Mouse (Mus musculus): ENCODE measurements around the gene Clta. TPM values are rescaled to one million over a fixed set of nuclear protein-coding genes. Genes with fewer than 3 reads are reported as not detected.

Clta gene
- polyA plus RNA-seq, 1 experiment from 2014 or later = 211 TPM

DNA sequence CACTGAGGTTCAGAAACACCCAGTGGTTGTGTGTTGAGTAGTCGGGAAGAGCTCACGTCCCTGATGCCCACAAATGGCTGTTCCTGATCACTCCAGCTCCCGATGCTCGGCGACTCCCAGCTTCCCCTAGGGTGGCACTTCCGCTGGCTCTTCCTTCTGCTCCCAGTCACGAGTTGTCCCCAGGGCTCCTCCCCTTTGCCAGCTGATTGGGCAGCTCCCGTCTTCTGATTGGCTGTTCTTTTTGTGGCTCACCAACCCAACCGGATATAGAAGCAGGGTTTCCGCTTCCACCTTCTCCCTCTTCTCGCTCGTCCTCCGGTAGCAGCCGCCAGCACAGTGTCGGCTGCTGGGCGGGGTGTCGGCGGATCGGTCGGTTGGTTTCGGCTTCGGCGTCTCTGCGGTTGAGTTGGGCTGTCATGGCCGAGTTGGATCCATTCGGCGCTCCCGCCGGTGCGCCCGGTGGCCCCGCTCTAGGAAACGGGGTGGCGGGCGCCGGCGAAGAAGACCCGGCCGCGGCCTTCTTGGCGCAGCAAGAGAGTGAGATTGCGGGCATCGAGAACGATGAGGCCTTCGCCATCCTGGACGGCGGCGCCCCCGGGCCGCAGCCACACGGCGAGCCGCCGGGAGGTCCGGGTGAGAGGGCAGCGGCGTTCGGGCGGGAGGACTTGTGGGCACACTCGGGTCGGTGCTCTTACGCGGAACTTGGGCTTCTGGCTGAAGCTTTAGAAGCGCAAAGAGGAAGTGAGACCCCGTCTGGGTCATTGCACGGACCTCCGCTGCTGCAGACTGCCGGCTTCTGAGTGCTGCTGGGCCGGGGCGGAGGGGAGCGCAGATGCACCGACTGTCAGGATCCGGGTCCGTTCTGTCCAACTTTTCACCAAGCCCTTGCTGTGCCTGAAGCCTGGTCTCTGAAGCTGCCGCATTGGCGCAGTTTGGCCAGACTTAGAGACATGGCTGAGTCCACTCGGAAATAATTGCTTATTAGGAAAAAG is 8.4 kb downstream of the Clta start:
- peaks cover 9% of the 10 kb centered on the region; the same call in 1 of the 2 replicates for H3K4me1 ChIP-seq (replicated peaks; ENCODE audit: control insufficient read depth, insufficient read depth, low read length)
- peak; percentile 98 for ATAC-seq (replicated peaks; ENCODE audit: low FRiP score)
- WGBS = under 1% methylated on average over 76 of the region's 77 CpGs
- peak overlapping the region; percentile 92 for H3K4me2 ChIP-seq (ENCODE audit: low read depth, low read length, severe bottlenecking)
- peak overlapping the region; percentile 82 for H3K4me3 ChIP-seq (ENCODE audit: low read depth, low read length)
- no peaks in the 10 kb centered on the region for H3K9me3 ChIP-seq (ENCODE audit: control insufficient read depth, low read length)
- H3K27me3 ChIP-seq (ENCODE audit: control insufficient read depth, insufficient read depth, low read length) = no peaks in the 10 kb centered on the region
- no peaks in the 10 kb centered on the region for H3K36me3 ChIP-seq (ENCODE audit: control insufficient read depth, insufficient read depth, low read length)
- H3K9ac ChIP-seq (ENCODE audit: low read length) = peak overlapping the region; percentile 87
- no peak overlapping the region for H3K27ac ChIP-seq (ENCODE audit: low read depth, low read length)
- DNase-seq (ENCODE audit: low spot score) = peak; percentile 94

DNA sequence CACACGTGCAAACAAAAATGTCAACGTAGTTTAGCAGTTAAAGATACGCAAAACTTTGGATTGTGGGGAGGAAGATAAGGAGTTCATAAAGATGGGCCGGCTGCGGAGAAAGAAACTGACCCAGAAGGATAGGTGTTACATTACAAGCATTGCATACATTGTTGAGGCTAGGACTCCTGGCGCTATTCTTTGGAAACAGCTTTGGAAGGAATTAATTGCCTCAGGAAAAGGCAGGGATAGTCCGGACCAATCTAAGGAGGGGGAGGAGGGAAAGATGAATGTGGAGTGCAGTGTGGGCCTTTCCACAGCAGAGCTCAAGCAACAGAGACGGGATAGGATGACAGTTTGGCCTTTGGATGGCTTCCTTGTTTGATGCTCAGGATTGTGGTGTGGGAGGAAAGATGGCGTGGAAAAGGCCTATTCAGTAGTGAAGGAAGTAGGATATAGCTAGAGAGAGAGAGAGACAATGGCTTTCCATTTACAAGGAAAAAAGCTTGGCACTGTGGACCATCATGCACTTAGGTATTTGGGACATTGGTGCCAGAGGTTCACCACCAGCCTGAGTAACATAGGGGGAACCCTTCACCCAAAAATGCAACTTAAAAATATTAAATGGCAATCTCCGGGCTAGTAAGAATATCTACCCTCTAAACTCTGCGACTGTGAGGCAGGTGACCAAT is 9.3 kb downstream of the Clta start:
- Histone ChIP-seq H3K27me3 (ENCODE audit: control insufficient read depth, insufficient read depth, low read length) (no peaks in the 10 kb centered on the region), H3K36me3 (ENCODE audit: control insufficient read depth, insufficient read depth, low read length) (no peaks in the 10 kb centered on the region), H3K4me3 (ENCODE audit: low read depth, low read length) (peak overlapping the region; percentile 82), H3K4me1 (replicated peaks; ENCODE audit: control insufficient read depth, insufficient read depth, low read length) (peaks cover 9% of the 10 kb centered on the region; the same call in 1 of the 2 replicates), H3K27ac (ENCODE audit: low read depth, low read length) (no peak overlapping the region), H3K9ac (ENCODE audit: low read length) (peak overlapping the region; percentile 87), H3K4me2 (ENCODE audit: low read depth, low read length, severe bottlenecking) (peak overlapping the region; percentile 92), H3K9me3 (ENCODE audit: control insufficient read depth, low read length) (no peaks in the 10 kb centered on the region)
- ATAC-seq (replicated peaks; ENCODE audit: low FRiP score) (no peak), DNase-seq (ENCODE audit: low spot score) (no peak)
- 27% methylated on average over 11 of the region's 11 CpGs for WGBS

DNA sequence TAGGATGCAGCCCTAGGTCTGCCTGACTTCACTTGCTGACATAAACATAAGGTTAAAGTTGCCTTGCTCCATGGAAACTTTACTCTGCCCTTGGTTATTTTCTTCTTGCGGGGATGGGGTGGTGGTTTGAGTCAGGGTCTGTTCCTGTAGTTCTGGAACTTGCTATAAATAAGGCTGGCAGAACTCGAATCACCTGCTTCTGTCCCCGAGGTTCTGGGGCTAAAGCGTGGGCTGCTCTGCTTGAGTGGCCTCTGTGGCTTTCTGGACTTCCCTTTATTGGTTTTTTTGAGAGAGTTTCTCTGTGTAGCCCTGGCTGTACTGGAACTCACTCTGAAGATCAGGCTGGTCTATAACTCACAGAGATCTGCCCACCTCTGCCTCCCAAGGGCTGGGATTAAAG is 11.8 kb downstream of the Clta start:
- no peak for ATAC-seq (replicated peaks; ENCODE audit: low FRiP score)
- H3K9ac ChIP-seq (ENCODE audit: low read length) = no peak overlapping the region
- H3K4me2 ChIP-seq (ENCODE audit: low read depth, low read length, severe bottlenecking) = no peak overlapping the region
- H3K9me3 ChIP-seq (ENCODE audit: control insufficient read depth, low read length) = no peaks in the 10 kb centered on the region
- H3K4me1 ChIP-seq (replicated peaks; ENCODE audit: control insufficient read depth, insufficient read depth, low read length) = peaks cover 9% of the 10 kb centered on the region; the same call in 1 of the 2 replicates
- H3K36me3 ChIP-seq (ENCODE audit: control insufficient read depth, insufficient read depth, low read length) = peaks cover 6% of the 10 kb centered on the region
- no peak for DNase-seq (ENCODE audit: low spot score)
- H3K27me3 ChIP-seq (ENCODE audit: control insufficient read depth, insufficient read depth, low read length) = no peaks in the 10 kb centered on the region
- 94% methylated on average over 4 of the region's 4 CpGs for WGBS
- no peak overlapping the region for H3K27ac ChIP-seq (ENCODE audit: low read depth, low read length)
- no peak overlapping the region for H3K4me3 ChIP-seq (ENCODE audit: low read depth, low read length)

DNA sequence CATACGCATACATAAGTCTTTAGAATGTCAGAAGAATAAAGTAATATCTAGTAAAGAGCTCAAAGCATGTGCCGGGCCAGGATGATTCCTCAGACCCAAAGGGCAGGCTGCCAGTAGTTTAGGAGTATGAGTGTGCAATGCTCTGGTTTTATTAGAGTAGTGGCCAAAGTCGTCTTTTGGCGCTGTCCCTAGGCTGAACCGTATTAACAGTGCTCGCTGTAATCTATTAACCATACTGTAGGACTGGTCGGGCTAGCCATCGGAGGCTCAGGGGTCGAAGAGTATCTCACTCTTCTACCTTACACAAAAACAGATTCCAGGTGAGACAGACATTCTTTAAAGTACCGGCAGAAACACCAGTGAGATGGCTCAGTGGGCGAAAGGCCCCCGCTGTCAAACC is 12.5 kb downstream of the Clta start:
- Histone ChIP-seq H3K9ac (ENCODE audit: low read length) (no peak overlapping the region), H3K4me3 (ENCODE audit: low read depth, low read length) (no peak overlapping the region), H3K4me2 (ENCODE audit: low read depth, low read length, severe bottlenecking) (no peak overlapping the region), H3K4me1 (replicated peaks; ENCODE audit: control insufficient read depth, insufficient read depth, low read length) (peaks cover 9% of the 10 kb centered on the region; the same call in 1 of the 2 replicates), H3K27ac (ENCODE audit: low read depth, low read length) (no peak overlapping the region), H3K36me3 (ENCODE audit: control insufficient read depth, insufficient read depth, low read length) (peaks cover 7% of the 10 kb centered on the region), H3K27me3 (ENCODE audit: control insufficient read depth, insufficient read depth, low read length) (no peaks in the 10 kb centered on the region), H3K9me3 (ENCODE audit: control insufficient read depth, low read length) (no peaks in the 10 kb centered on the region)
- DNase-seq (ENCODE audit: low spot score) (no peak), ATAC-seq (replicated peaks; ENCODE audit: low FRiP score) (no peak)
- WGBS = 94% methylated on average over 12 of the region's 12 CpGs

DNA sequence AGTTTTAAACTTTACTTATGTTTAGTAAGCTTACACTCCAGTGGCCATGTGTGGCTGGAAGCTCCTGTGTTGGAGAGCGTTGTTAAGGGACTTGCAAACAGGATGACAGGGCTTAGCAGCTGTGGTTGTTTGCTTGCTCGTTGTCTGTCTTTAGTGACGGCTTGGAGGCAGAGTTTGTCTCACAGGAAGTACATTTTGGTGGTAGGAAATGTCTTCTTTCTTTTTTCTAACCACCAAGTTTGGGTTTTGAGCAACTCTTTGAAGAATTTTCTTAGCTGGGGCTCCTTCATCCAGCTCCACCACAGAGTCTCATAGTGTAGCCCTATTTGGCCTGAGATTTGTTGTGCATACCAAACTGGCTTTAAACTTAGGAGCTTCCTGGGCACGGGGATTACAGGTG is 18.1 kb downstream of the Clta start:
- Histone ChIP-seq H3K9me3 (ENCODE audit: control insufficient read depth, low read length) (no peaks in the 10 kb centered on the region), H3K4me3 (ENCODE audit: low read depth, low read length) (no peak overlapping the region), H3K27me3 (ENCODE audit: control insufficient read depth, insufficient read depth, low read length) (peaks cover 32% of the 10 kb centered on the region), H3K27ac (ENCODE audit: low read depth, low read length) (no peak overlapping the region), H3K4me2 (ENCODE audit: low read depth, low read length, severe bottlenecking) (no peak overlapping the region), H3K9ac (ENCODE audit: low read length) (no peak overlapping the region), H3K36me3 (ENCODE audit: control insufficient read depth, insufficient read depth, low read length) (peaks cover 21% of the 10 kb centered on the region), H3K4me1 (replicated peaks; ENCODE audit: control insufficient read depth, insufficient read depth, low read length) (no peaks in the 10 kb centered on the region)
- DNase-seq (ENCODE audit: low spot score) = no peak
- ATAC-seq (replicated peaks; ENCODE audit: low FRiP score) = no peak
- WGBS = 88% methylated on average over 4 of the region's 4 CpGs

DNA sequence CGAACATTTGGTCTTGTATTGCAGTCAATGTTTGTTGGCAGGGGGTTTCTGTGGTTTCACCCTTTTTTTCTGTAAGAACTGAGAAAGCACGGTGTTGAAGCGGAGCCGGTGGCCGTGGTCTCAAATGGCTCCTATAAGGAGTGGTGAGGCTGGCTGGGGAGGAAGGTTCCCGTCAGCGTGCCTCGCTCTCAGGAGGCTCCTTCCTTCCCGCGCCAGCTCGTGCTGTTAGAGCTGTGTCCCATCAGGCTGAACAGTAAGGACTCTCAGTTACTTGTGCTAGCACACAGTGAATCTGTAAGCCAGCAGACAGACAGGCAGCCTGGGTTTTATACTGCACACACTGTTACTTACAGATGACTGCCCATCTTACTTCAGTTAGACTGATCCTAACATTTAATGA is 18.5 kb downstream of the Clta start:
- Histone ChIP-seq H3K27ac (ENCODE audit: low read depth, low read length) (no peak overlapping the region), H3K27me3 (ENCODE audit: control insufficient read depth, insufficient read depth, low read length) (peaks cover 33% of the 10 kb centered on the region), H3K4me2 (ENCODE audit: low read depth, low read length, severe bottlenecking) (no peak overlapping the region), H3K9me3 (ENCODE audit: control insufficient read depth, low read length) (no peaks in the 10 kb centered on the region), H3K9ac (ENCODE audit: low read length) (no peak overlapping the region), H3K4me1 (replicated peaks; ENCODE audit: control insufficient read depth, insufficient read depth, low read length) (no peaks in the 10 kb centered on the region), H3K36me3 (ENCODE audit: control insufficient read depth, insufficient read depth, low read length) (peaks cover 21% of the 10 kb centered on the region), H3K4me3 (ENCODE audit: low read depth, low read length) (no peak overlapping the region)
- ATAC-seq (replicated peaks; ENCODE audit: low FRiP score) (no peak), DNase-seq (ENCODE audit: low spot score) (no peak)
- 92% methylated on average over 11 of the region's 11 CpGs for WGBS

DNA sequence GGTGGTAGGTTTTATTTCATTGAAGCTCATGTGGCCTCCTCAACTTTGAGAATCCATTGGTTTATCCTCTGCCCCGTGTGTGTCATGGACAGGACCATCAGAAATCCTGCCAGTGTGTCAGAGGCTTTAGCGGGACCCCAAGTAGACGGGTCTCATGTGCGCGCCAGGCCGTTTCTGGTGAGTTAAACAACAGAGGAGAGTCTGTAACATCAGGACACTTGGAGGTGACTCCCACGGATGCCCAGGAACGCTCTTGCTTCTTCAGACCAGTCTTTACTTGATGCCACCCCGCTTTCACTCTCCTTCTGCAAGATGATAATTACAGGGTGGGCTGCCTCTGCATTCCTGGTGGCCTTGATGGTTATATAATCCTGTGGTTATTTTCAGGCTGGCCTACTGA is 19.4 kb downstream of the Clta start:
- no peak overlapping the region for H3K27ac ChIP-seq (ENCODE audit: low read depth, low read length)
- no peak overlapping the region for H3K4me2 ChIP-seq (ENCODE audit: low read depth, low read length, severe bottlenecking)
- H3K9me3 ChIP-seq (ENCODE audit: control insufficient read depth, low read length) = no peaks in the 10 kb centered on the region
- H3K36me3 ChIP-seq (ENCODE audit: control insufficient read depth, insufficient read depth, low read length) = peaks cover 21% of the 10 kb centered on the region
- H3K27me3 ChIP-seq (ENCODE audit: control insufficient read depth, insufficient read depth, low read length) = peaks cover 33% of the 10 kb centered on the region
- no peak overlapping the region for H3K9ac ChIP-seq (ENCODE audit: low read length)
- no peak overlapping the region for H3K4me3 ChIP-seq (ENCODE audit: low read depth, low read length)
- DNase-seq (ENCODE audit: low spot score) (no peak), ATAC-seq (replicated peaks; ENCODE audit: low FRiP score) (no peak)
- 97% methylated on average over 9 of the region's 9 CpGs for WGBS
- peaks cover 5% of the 10 kb centered on the region for H3K4me1 ChIP-seq (replicated peaks; ENCODE audit: control insufficient read depth, insufficient read depth, low read length)

DNA sequence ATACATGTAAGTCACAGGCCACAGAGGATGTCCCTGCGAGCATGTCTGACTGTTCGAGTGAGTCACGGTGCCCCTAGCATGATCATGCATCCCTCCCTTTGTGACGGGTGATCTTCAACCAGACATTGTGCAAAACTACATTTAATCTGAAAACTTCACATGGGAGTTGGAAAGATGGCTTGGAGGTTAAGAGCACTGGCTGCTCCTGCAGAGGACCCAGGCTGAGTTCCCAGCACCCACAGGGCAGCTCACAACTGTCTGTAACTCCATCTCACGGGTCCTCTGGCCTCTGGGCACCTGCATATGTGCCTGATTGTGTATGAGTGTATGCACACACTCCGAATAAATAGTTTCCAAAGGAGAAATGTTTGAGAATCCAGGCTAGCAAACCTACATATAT is 20.0 kb downstream of the Clta start:
- Histone ChIP-seq H3K4me1 (replicated peaks; ENCODE audit: control insufficient read depth, insufficient read depth, low read length) (peaks cover 5% of the 10 kb centered on the region), H3K9me3 (ENCODE audit: control insufficient read depth, low read length) (no peaks in the 10 kb centered on the region), H3K4me2 (ENCODE audit: low read depth, low read length, severe bottlenecking) (no peak overlapping the region), H3K36me3 (ENCODE audit: control insufficient read depth, insufficient read depth, low read length) (peaks cover 21% of the 10 kb centered on the region), H3K27me3 (ENCODE audit: control insufficient read depth, insufficient read depth, low read length) (peaks cover 35% of the 10 kb centered on the region), H3K4me3 (ENCODE audit: low read depth, low read length) (no peak overlapping the region), H3K27ac (ENCODE audit: low read depth, low read length) (no peak overlapping the region), H3K9ac (ENCODE audit: low read length) (no peak overlapping the region)
- no peak for DNase-seq (ENCODE audit: low spot score)
- no peak for ATAC-seq (replicated peaks; ENCODE audit: low FRiP score)
- WGBS = 98% methylated on average over 6 of the region's 6 CpGs
